Mouse (Mus musculus) frontal cortex, postnatal 10 days (tissue): ENCODE data around the gene Crp.

Experiments
- DNase-seq, 2 experiments: peaks; one replicate each; pipeline ENCODE4 v3.0.0; 2022; ENCODE audit warnings: low spot score in 2 of 2, mixed read lengths in 1 of 2

Gene Crp

DNA sequence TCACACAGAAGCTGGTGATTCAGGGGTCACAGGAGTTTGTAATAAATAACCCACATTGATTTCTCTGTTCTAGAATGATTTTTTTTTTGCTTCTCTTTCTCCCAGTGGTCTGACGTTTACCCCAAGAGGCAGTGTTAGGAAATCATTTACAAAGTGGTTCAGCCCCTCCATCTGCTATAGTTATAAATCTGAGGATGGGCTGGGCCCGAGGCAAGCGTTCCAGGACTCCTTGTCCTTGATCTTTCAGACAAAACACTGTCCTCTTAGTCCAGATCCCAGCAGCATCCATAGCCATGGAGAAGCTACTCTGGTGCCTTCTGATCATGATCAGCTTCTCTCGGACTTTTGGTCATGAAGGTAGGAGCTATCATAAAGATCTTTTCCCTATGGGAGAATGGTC lies at the start of gene Crp:
Crp (plus strand) TSS at position 212 of the 400 bp plus-strand sequence.
- no peak for DNase-seq

DNA sequence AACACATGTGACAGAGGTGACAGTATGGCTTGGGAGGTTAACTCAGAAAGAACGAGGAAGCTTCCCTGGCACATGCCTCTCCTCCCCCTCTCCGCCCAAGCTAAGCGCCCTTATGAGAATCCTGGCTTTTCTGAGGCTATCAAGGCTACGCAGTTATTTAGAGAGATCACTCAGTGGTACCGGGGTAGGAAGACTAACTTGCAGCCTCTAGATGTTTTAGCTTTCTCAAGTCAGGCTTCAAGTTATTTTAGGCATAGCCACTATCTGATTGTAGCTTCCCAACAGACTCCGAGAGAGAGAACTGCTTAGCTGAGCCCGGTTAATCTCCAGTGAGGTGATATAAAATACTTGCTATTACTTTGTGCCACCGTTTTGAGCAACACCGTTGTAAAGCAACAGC lies 48.5 kb upstream of the Crp start:
- no peak for DNase-seq

DNA sequence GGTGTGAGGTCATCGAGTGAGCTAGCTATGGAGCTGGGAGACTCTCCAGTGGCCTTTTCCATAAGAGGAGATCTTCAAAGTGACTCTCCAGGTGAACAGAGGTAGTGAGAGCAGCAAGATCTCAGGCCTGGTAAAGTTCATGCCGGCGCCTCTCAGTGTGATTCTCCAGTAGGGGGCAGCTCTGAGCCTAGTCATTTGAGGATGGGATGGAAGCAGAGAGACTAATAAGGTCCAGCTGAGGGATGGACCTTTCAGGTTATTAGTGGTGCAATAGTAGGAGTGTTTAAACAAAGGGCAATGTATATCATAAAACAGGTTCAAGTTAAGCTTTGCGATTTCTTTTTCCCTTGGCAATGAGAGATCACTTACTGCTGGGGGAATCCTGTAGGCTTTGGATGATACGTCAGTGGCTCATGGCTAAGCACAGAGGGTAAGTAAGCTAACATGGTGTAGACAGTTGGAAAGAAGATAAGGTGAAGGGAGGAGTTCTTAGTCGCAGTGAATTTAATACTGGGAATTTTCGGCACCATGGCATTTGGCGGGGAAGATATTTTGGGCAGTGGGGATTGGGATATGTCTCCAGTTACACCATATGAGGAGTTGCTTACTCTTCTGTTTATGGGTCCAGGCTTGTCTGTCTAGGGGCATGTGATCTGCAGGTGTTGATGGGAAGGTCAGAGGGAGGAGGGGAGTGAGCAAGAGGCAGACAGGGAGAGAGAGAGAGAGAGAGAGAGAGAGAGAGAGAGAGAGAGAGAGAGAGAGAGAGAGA lies 47.2 kb upstream of the Crp start:
- no peak for DNase-seq

DNA sequence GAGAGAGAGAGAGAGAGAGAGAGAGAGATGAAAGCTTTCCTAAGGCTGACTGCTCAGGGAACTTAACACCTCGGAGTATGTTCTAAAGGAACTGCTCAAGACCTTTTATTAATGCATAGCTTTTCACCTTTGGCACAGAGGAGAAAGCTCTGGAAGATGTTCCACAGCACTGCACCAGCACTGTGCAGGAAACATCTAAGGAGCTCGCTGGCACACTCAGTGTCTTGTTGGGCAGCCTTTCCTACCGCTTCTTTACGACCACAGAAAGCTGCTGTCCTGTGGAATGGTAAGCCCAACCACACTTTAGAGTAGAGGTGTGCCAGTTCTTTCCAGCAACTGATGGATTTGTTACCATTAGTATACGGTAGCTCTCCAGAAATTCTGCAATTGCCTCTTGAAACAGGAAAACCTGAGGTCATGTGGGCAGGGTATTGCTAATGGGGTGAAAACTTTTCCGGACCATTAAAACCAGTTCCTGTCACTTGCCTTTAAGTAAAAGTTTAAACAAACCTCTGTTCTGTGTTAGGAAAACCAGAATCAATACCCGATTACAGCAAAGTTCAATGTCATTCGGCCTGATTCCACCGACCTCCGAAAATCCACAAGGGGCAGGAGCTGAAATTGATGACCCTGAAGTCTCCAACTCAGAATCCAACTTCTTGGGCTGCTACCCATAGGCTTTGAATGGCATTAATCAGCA lies 46.4 kb upstream of the Crp start:
- DNase-seq = no peak

DNA sequence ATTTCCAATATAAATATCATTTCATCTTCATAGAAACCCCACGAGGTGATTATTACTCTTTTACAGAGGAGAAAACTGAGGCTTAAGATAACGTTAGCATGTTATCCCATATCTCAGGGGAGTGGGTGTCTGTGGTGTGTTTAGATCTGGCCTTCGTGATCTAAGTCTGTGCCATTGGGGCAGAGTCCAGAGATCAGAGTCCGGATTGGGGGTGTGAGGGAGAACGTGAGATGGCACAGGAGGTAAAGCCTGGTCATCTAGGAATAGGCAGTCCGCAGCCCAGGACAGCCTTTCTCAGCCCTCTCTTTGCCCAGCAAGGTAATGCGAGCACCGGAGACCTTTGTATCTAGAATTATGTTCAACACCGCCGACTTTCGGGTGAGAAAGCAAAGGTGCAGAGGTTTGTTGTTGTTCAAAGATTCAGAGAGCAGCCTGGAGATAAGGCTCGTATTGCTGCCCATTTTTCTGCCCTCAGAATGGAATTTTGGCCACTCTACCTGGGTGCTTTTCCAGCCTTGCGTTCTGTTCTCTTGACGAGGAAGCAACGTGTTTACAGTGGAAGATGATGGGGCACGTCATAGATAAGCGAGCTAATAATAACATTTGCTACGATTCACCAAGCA lies 45.7 kb upstream of the Crp start:
- no peak for DNase-seq

GRCm38 (mm10) chr1:172653900-172654299 lies 44.0 kb upstream of the Crp start:
- no peak for DNase-seq

DNA sequence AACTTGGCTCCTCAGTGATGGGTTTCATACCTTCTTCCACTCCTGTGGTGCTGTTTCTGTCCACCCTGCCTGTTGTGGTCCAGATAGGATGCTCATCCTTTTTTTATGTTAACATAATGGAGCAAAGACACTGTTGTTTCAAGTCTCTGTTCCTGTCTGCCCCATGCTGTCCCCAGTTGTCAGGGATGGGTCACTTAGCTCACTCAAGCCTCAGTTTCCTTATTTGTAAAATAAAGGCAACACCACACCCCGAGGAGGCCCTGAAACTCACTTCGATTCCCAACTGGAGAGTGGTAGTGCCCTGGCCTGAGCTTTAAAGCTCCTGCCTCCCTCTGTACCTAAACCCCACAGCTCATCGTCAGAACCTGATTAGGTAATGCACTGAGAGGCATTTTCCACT lies 40.6 kb upstream of the Crp start:
- DNase-seq = no peak

- DNase-seq = no peak
Observed at GRCm38 (mm10) chr1:172659688-172660087, 38.2 kb upstream of the Crp start.

GRCm38 (mm10) chr1:172665457-172665856 lies 32.4 kb upstream of the Crp start:
- no peak for DNase-seq

DNA sequence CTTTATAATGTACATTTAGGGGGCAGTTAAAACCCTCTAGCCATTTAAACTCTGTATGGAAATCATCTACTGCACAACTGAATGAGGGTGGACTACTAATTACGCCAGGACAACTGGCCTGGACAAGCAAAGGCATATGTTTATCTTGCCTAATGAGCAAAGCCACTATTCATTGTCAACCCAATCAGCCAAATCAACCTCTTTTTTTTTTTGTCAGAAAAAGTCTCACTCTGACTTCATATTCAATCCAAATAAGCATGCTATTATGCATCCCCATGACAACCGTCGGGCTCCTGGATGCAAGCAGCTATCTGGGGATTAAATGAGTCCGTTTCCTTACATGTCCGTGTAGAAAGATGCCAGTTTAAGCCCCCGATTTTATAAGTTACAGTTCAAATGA lies 30.3 kb upstream of the Crp start:
- no peak for DNase-seq

- DNase-seq = no peak
Observed at GRCm38 (mm10) chr1:172670716-172671115, 27.1 kb upstream of the Crp start.

DNA sequence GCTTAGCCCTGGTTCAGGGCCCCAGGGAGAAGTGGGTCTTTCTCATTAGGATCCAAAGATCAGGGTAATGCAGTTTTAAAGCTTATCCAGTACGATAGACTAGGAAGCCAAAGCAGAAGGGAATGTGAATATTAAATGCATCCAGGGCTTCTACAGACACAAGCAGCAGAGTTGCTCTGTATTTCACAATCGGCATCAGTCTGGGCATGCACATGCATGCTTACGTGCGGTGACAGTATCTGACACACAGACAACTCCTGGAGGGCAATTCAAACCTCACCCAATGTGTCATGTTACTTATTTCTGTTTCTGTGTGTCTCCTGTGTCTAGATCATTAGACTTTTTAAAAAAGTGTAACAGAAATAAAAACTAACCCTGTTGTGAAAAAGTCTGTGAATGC lies 17.1 kb upstream of the Crp start:
- DNase-seq = no peak

DNA sequence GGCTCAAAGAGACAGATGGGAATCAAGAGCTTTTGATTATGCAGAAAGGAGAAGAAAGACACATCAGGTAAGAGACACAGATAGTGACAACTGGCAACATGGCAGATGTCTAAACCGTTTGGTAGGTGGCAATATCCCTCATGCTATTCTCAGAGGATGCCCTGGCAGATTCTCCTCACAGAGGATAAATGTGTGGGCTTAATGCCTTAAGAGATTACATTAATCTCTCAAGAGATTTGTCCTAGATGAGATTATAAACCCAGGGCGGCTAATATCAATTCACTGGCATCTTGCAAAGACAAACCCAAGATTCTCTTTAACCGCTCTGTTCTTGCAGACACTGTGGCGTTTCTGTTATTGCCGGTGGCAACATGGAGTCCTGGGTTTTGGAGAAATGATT lies 14.3 kb upstream of the Crp start:
- DNase-seq = no peak

DNA sequence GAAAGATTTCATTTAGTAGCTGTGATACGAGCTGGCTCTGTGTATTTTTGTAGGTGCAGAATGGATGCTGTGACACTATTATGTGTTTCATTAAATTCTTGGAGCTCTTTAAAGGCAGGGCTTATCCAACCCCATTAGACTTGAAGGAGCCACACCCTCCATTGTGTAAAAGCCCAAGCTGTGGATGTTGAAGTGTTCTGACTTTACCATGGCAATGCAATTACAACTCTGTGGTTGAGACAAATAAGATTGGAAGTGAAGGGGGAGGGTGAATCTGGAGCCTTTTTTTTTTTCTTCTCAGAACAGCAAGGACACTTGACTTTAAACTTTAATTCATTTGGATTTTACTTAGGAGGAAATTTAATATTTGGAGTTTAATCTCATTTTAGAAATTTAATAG lies 13.9 kb upstream of the Crp start:
- no peak for DNase-seq

GRCm38 (mm10) chr1:172685178-172685577 lies 12.7 kb upstream of the Crp start:
- DNase-seq = no peak

GRCm38 (mm10) chr1:172697422-172697821 lies 433 bp upstream of the Crp start:
- no peak for DNase-seq

DNA sequence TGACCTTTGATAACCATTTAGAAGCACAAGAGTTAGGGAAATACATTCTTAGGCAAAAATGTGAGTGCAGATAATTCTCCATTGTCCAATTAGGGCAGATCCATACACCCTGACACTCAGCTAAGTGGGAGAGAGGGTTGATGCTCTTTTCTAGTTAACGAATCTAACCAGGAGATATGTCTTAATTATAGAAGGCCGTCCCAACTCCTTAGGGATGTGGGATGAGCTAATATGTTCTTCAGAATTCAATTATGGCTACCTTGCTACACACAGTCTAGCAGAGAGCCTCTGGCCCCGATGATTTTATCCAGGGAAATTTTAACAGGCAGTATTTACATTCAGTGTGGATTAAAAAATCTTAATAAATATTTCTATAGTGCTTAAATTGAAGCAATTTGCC lies 3.0 kb downstream of the Crp start:
- no peak for DNase-seq

DNA sequence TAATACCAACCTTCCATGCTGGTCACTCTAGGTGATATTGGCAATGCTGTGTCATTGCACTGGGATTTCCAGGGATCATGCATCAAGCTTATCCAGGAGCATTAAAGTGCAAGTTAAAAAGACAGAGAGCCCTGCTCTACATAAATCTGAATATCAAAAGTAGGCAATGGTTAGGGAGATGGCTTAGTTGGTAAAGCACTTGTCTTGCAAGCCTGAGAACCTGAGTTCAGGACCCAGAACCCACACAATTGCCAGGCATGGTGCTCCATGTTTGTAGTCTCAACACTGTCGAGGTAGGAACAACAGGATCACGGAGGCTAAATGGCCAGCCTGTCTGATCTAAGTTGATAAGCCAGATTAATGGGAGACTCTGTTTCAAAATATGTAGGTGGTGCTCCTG lies 3.5 kb downstream of the Crp start:
- DNase-seq = no peak

GRCm38 (mm10) chr1:172701901-172702300 lies 4.0 kb downstream of the Crp start:
- DNase-seq = no peak

DNA sequence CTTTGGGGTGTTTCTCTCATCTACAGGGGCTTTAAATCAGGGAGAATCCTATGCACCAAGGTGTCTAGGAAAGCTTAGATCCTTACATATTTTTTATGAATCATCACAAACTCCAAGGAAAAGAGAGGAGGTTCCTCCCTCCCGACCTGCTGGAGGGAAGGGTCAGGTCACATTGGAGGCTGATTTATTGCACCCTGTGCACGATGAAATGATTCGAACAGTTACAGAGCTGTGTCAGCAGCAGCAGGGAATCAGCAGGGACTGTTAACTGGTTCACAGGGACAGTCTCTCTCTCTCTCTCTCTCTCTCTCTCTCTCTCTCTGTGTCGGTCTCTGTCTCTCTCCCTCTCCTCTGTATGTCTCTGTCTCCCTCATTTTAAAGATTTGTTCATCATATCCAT lies 6.9 kb downstream of the Crp start:
- DNase-seq = no peak

DNA sequence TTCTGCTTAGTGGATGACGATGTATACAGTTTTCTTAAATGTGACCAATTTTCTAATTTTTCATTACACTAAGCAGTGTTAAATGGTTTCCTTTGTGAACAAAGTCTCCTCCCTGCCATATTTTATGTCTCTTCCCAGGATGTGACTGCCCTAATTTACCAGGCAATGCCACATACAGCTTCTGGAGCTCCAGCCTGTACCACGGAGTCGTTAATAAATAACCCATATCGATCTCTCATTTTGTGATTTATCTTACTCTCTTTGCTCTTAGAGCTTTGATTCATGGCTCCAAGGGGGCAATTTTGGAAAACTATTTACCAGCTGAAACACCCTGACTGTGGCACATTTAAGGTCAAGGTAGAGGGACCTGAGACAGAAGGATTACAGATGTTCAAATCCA lies 8.4 kb downstream of the Crp start:
- DNase-seq = no peak

GRCm38 (mm10) chr1:172709788-172710350 lies 12.0 kb downstream of the Crp start:
- no peak for DNase-seq

GRCm38 (mm10) chr1:172711396-172711795 lies 13.5 kb downstream of the Crp start:
- DNase-seq = no peak
